18 mouse cellular contexts compared by ENCODE assay signal in the genomic region with DNA sequence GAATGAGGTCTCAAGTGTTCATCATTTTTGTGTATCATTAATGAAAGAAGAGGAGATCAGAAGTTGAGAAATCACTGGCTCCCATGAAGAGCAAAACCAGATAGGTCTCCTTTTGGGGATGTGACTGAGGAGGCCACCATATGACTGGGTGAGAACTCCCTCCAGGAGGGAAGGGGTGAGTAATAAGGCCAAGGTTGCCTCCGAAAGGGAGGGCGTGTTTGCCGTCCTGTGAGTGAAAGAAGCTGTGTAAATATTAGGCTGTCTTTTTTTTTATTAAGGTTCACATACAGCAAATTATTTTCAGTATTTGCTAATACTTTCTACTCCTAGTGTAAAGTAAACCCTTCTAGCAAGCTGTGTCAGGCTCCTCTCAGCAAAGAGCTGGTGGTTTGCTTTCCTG.
"Had no signal": no experiment of that assay in that cellular context is flagged by ENCODE, and none has a peak within 500 bp of the region (broad histone marks: within the 10 kb centered on the region; RNA-seq: fewer than 3 reads in every experiment).

No protein-coding gene starts in this region.

- H3K27me3 ChIP-seq: midbrain, embryonic 12.5 days; neural tube, embryonic 13.5 days; neural tube, embryonic 15.5 days had no signal

- H3K4me1 ChIP-seq: midbrain, embryonic 10.5 days; midbrain, embryonic 12.5 days; neural tube, embryonic 13.5 days; neural tube, embryonic 15.5 days had no signal

- H3K36me3 ChIP-seq: midbrain, embryonic 10.5 days; midbrain, embryonic 12.5 days; neural tube, embryonic 13.5 days; neural tube, embryonic 15.5 days had no signal

- DNase-seq: lung, adult 18-20 months; lung, embryonic 14.5 days; lung, postnatal 10 days; lung, postnatal 4 days; midbrain, embryonic 14.5 days; retina, postnatal 1 day; right cerebral cortex, adult 18-20 months; right cerebral cortex, postnatal 25 days; right cerebral cortex, postnatal 4 days; thymus, adult 18-20 months; thymus, postnatal 14 days; thymus, postnatal 36 days had no signal

- ATAC-seq: midbrain, embryonic 16.5 days had no signal

- H3K4me2 ChIP-seq: lung, embryonic 14.5 days; midbrain, embryonic 12.5 days; neural tube, embryonic 13.5 days; neural tube, embryonic 15.5 days had no signal

- H3K9ac ChIP-seq: lung, embryonic 14.5 days; midbrain, embryonic 12.5 days; neural tube, embryonic 13.5 days; neural tube, embryonic 15.5 days had no signal

- H3K4me3 ChIP-seq: midbrain, embryonic 10.5 days; midbrain, embryonic 12.5 days; myocyte; neural tube, embryonic 13.5 days; neural tube, embryonic 15.5 days had no signal

- H3K27ac ChIP-seq: midbrain, embryonic 10.5 days; midbrain, embryonic 12.5 days; neural tube, embryonic 13.5 days; neural tube, embryonic 15.5 days had no signal

- H3K9me3 ChIP-seq: midbrain, embryonic 10.5 days; midbrain, embryonic 12.5 days; neural tube, embryonic 13.5 days; neural tube, embryonic 15.5 days had no signal
